Mouse (Mus musculus) adrenal gland, postnatal 25 days (tissue): ENCODE results near the gene Pnp. TPM values are rescaled to one million over a fixed set of nuclear protein-coding genes. Genes with fewer than 3 reads are reported as not detected.
A peak's percentile ranks its signal among the peaks of the same experiment; 100 is the strongest.
"Not testable (repeated sequence)": the region's sequence is repeated elsewhere in the genome, so short reads cannot be mapped to it uniquely, and the experiment has no call there.

Source experiments
- DNase-seq: peaks from one replicate; pipeline ENCODE4 v3.0.0; 2021; ENCODE audit warnings: mixed read lengths
- total RNA-seq: library from RNA; stranded (reverse); gene quantifications from 2 replicates; pipeline ENCODE4 v1.2.3, GENCODE M21; 2021

Gene Pnp
- total RNA-seq, 1 experiment from 2014 or later = 47.6 TPM

GRCm38 (mm10) chr14:50930377-50930753, 517 bp upstream of the Pnp start:
- DNase-seq = peak; percentile 52

GRCm38 (mm10) chr14:50931493-50932020, 675 bp downstream of the Pnp start:
- DNase-seq = no peak

GRCm38 (mm10) chr14:50936649-50937048, 5.8 kb downstream of the Pnp start:
- no peak for DNase-seq

- DNase-seq = no peak
These were observed 7.4 kb downstream of the Pnp start for GRCm38 (mm10) chr14:50938119-50938908.

GRCm38 (mm10) chr14:50938940-50939339, 8.1 kb downstream of the Pnp start:
- no peak for DNase-seq

GRCm38 (mm10) chr14:50943932-50944667, 13.2 kb downstream of the Pnp start, which contains the start of gene Gm49342:
Gene Gm49342, plus strand, starts transcription at chr14:50944517.
- DNase-seq = peak; percentile 95

GRCm38 (mm10) chr14:50944668-50945033, 13.8 kb downstream of the Pnp start:
- not testable (repeated sequence) for DNase-seq

GRCm38 (mm10) chr14:50945081-50945480, 14.2 kb downstream of the Pnp start:
- not testable (repeated sequence) for DNase-seq

- DNase-seq = not testable (repeated sequence)
These were observed 14.6 kb downstream of the Pnp start for GRCm38 (mm10) chr14:50945526-50945925.

GRCm38 (mm10) chr14:50955487-50955886, 24.6 kb downstream of the Pnp start:
- no peak for DNase-seq

GRCm38 (mm10) chr14:50955942-50956508, 25.1 kb downstream of the Pnp start, which contains the start of gene Pnp2:
Gene Pnp2, plus strand, starts transcription at chr14:50955992.
- DNase-seq = peak; percentile 49

- DNase-seq = not testable (repeated sequence)
These were observed 25.8 kb downstream of the Pnp start for GRCm38 (mm10) chr14:50956724-50957123.

- not testable (repeated sequence) for DNase-seq
These were observed 26.3 kb downstream of the Pnp start for GRCm38 (mm10) chr14:50957146-50957545.

GRCm38 (mm10) chr14:50958289-50958995, 27.6 kb downstream of the Pnp start:
- DNase-seq = not testable (repeated sequence)

GRCm38 (mm10) chr14:50968216-50968980, 37.5 kb downstream of the Pnp start:
- no peak for DNase-seq

GRCm38 (mm10) chr14:50969041-50969440, 38.2 kb downstream of the Pnp start:
- DNase-seq = no peak

- DNase-seq = no peak
These were observed 39.0 kb downstream of the Pnp start for GRCm38 (mm10) chr14:50969558-50970544.

- no peak for DNase-seq
These were observed 39.9 kb downstream of the Pnp start for GRCm38 (mm10) chr14:50970822-50971221.

- not testable (repeated sequence) for DNase-seq
These were observed 42.2 kb downstream of the Pnp start for GRCm38 (mm10) chr14:50973054-50973453.

- no peak for DNase-seq
These were observed 42.8 kb downstream of the Pnp start for GRCm38 (mm10) chr14:50973700-50974099.
